Mouse (Mus musculus) limb, embryonic 10.5 days (tissue): Measurements from ENCODE around the gene Ins2. TPM values are rescaled to one million over a fixed set of nuclear protein-coding genes. Genes with fewer than 3 reads are reported as not detected.

Source experiments
- DNase-seq: peaks from one replicate; pipeline ENCODE4 v3.0.0-alpha.2; 2017; ENCODE audit warnings: low spot score
- H3K27ac ChIP-seq: fragments of 300-500 bp; sonication (generic); 2 replicates; pipeline ENCODE4 v1.5.1; 2016; ENCODE audit warnings: mild to moderate bottlenecking
- H3K27me3 ChIP-seq: fragments of 300-500 bp; sonication (generic); 2 replicates; pipeline ENCODE4 v1.6.1; 2016; ENCODE audit warnings: low read depth, mild to moderate bottlenecking; ENCODE audit not compliant: poor library complexity, severe bottlenecking
- H3K36me3 ChIP-seq: fragments of 300-500 bp; sonication (generic); 2 replicates; pipeline ENCODE4 v1.6.1; 2016; ENCODE audit warnings: mild to moderate bottlenecking, moderate library complexity
- H3K4me1 ChIP-seq: fragments of 300-500 bp; sonication (generic); 2 replicates; pipeline ENCODE4 v1.6.1; 2016
- H3K4me3 ChIP-seq: fragments of 300-500 bp; sonication (generic); 2 replicates; pipeline ENCODE4 v1.5.1; 2016; ENCODE audit warnings: mild to moderate bottlenecking, moderate library complexity
- H3K9me3 ChIP-seq: fragments of 300-500 bp; sonication (generic); replicated peaks from 2 replicates; pipeline ENCODE4 v1.6.1; 2016; ENCODE audit warnings: mild to moderate bottlenecking
- whole genome bisulfite sequencing: fragments of 180-500 bp; shearing (Covaris S2); methylation state at CpG from one replicate; pipeline ENCODE4 v1.1.7; 2016; 5-methylcytosine and 5-hydroxymethylcytosine counted together
- polyA plus RNA-seq: library from polyadenylated mRNA; unstranded; fragments of >200 nt; fragmentation: Nextera tagmentation; extraction: Ambion mirVana; gene quantifications from 2 replicates; pipeline ENCODE4 v1.2.1, GENCODE M21; 2016

Gene Ins2
- not detected in 2 replicates for polyA plus RNA-seq

GRCm38 (mm10) chr7:142743281-142743680 is at the start of gene Ins2:
Gene Ins2, minus strand, starts transcription at chr7:142743381.
- no peaks in the 10 kb centered on the region for H3K36me3 ChIP-seq
- no peaks in the 10 kb centered on the region for H3K9me3 ChIP-seq
- H3K4me1 ChIP-seq = no peaks in the 10 kb centered on the region
- no peak within 1 kb of the TSS for H3K27ac ChIP-seq
- DNase-seq = no peak
- H3K27me3 ChIP-seq = no peaks in the 10 kb centered on the region
- WGBS = 88% methylated on average over 1 of the region's 1 CpGs
- H3K4me3 ChIP-seq = no peak within 1 kb of the TSS

DNA sequence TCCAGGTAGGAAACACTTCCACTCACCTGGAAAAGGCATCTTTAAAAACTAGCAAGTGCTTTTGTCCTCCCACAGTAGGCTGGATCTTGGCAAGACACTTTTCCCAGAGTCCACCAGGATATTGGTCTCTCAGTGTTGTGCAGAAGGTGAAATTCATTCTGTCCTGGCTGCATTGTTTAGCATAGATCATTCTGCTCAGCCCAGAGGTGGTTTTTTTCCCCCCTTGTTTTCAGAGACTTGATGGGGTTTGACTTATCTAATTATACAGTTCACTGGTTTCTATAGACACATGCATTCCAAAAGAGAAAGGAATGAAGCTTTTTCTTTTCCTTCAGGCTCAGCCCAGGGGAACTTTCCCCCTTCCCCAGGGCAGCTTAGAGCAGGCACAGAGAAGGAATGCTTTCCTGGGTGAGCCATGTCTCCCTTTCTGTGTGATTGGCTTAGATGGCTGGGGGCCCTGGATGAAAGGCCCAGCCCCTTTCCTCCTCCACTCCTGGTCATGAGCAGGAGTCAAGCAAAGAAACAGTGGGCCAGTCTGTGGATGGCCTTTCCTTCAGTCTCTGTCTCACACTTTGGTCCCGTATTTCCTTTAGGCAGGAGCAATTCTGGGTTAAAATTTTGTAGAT is 49.6 kb upstream of the Ins2 start:
- no peak for DNase-seq
- no peaks in the 10 kb centered on the region for H3K4me1 ChIP-seq
- no peaks in the 10 kb centered on the region for H3K9me3 ChIP-seq
- no peak overlapping the region for H3K4me3 ChIP-seq
- WGBS = 70% methylated on average over 1 of the region's 1 CpGs
- H3K36me3 ChIP-seq = no peaks in the 10 kb centered on the region
- no peak overlapping the region for H3K27ac ChIP-seq
- H3K27me3 ChIP-seq = no peaks in the 10 kb centered on the region

DNA sequence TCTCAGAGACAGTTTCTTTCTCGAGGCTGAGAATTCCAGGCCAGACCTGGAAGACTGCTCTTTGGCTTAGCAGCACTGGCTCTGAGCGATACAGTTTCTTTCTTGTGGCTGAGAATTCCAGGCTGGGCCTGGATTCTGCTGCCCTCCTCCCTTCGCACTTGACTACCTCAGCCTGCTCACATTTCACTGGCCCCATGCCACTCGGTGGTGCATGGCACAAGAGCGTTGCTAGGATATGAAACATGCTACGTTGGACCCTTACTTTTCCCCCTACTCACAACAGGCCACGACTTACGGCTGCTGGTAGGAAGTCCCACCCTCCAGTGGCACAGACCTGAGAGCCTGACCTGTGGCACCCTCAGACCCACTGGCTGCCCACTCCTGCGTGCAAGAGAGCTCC is 46.5 kb upstream of the Ins2 start:
- Histone ChIP-seq H3K4me3 (no peak overlapping the region), H3K27me3 (no peaks in the 10 kb centered on the region), H3K36me3 (no peaks in the 10 kb centered on the region), H3K27ac (no peak overlapping the region), H3K9me3 (no peaks in the 10 kb centered on the region), H3K4me1 (no peaks in the 10 kb centered on the region)
- 84% methylated on average over 9 of the region's 9 CpGs for WGBS
- DNase-seq = no peak

- Histone ChIP-seq H3K9me3 (no peaks in the 10 kb centered on the region), H3K4me1 (no peaks in the 10 kb centered on the region), H3K4me3 (no peak overlapping the region), H3K27ac (no peak overlapping the region), H3K27me3 (no peaks in the 10 kb centered on the region), H3K36me3 (no peaks in the 10 kb centered on the region)
- DNase-seq = peak; percentile 46
- 13% methylated on average over 3 of the region's 3 CpGs for WGBS
These were observed 5.4 kb downstream of the Ins2 start for GRCm38 (mm10) chr7:142737772-142738171.

- no peak overlapping the region for H3K4me3 ChIP-seq
- H3K27ac ChIP-seq = no peak overlapping the region
- H3K4me1 ChIP-seq = no peaks in the 10 kb centered on the region
- no peaks in the 10 kb centered on the region for H3K36me3 ChIP-seq
- DNase-seq = no peak
- 81% methylated on average over 1 of the region's 1 CpGs for WGBS
- no peaks in the 10 kb centered on the region for H3K9me3 ChIP-seq
- no peaks in the 10 kb centered on the region for H3K27me3 ChIP-seq
These were observed 6.2 kb downstream of the Ins2 start for GRCm38 (mm10) chr7:142736943-142737490.

DNA sequence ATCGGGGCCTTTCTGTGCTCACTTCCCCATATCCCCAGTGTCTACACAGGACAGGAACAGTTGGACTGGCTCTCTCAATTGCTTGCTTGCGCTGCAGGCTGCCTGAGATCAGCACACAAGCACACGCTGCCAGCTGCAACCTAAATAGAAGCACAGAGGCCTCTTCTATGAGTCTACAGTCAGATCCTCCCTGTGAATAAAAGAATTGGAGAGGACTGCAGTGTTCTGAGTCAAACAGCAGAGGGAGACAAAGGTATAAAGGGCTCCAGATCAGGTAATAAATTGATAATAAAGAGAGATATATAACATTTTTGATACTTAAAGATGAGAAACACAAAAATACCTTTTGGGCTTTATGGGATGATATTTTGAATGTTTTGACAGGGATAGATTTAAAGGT is 17.2 kb downstream of the Ins2 start:
- Histone ChIP-seq H3K36me3 (no peaks in the 10 kb centered on the region), H3K27ac (no peak overlapping the region), H3K4me3 (no peak overlapping the region), H3K9me3 (no peaks in the 10 kb centered on the region), H3K4me1 (no peaks in the 10 kb centered on the region), H3K27me3 (no peaks in the 10 kb centered on the region)
- WGBS = 70% methylated on average over 3 of the region's 3 CpGs
- DNase-seq = no peak

- Histone ChIP-seq H3K4me3 (no peak overlapping the region), H3K9me3 (no peaks in the 10 kb centered on the region), H3K4me1 (no peaks in the 10 kb centered on the region), H3K36me3 (no peaks in the 10 kb centered on the region), H3K27ac (peak overlapping the region; percentile 72), H3K27me3 (no peaks in the 10 kb centered on the region)
- DNase-seq = peak; percentile 52
- WGBS = 5% methylated on average over 2 of the region's 2 CpGs
These were observed 22.5 kb downstream of the Ins2 start for GRCm38 (mm10) chr7:142720725-142721124.

DNA sequence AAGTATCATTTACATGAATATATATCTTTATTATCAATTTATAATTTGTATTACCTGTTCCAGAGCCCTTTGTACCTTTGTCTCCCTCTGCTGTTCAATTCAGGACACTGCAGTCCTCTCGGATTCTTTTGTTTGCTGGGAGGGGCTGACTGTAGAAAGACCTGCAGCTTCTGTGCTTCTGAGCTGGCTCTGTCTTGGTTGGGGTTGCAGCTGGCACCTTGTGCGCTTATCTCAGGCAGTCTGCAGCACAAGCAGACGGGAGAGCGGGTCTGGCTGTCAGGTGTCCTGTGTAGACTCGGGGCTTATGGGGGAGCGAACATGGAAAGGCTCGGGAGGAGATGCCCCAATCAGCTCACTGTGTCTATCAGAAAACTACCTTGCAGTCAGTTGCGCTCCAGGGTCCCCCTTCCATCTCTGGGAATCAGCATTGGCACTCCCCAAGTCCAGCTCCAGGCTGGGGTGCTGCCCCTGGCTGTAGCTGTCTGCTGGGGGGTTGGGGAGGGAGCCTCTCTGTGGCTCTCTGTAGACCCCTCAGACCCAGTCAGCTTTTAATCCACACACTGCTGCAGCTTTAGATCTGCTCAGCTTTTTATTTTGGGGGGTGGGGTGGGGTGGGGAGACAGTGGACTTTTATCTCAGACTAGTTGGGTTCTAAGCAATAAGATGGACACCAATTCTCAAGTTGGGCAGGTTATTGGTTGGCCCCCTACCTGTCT is 28.2 kb downstream of the Ins2 start:
- DNase-seq = peak; percentile 55
- H3K27ac ChIP-seq = peak overlapping the region; percentile 82
- no peaks in the 10 kb centered on the region for H3K36me3 ChIP-seq

DNA sequence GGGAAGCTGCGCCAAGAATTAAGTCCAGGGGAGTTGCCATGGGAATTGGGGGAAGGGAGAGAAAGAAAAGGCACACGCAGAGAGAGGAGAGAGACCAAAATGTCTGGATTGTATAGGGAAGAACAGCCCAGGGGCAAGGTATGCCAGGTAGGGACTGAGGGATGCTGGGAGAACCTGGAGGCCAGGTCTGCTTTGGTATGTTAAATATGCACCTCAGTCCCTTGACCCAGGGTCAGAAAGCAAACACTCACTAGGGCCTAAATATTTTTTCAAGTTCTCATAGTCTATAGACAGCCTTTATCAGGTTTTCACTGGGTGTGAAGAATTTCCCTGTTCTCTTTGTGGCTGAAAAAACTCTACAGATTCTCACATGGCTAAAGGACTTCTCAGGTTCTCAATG is 36.3 kb downstream of the Ins2 start:
- no peaks in the 10 kb centered on the region for H3K36me3 ChIP-seq
- no peaks in the 10 kb centered on the region for H3K4me1 ChIP-seq
- no peaks in the 10 kb centered on the region for H3K27me3 ChIP-seq
- no peak for DNase-seq
- no peak overlapping the region for H3K27ac ChIP-seq
- no peaks in the 10 kb centered on the region for H3K9me3 ChIP-seq
- WGBS = 86% methylated on average over 2 of the region's 2 CpGs
- H3K4me3 ChIP-seq = no peak overlapping the region

More for the DNA sequence above, 28.2 kb downstream of the Ins2 start:
- H3K27me3 ChIP-seq = no peaks in the 10 kb centered on the region
- H3K4me3 ChIP-seq = peak overlapping the region; percentile 42
- 20% methylated on average over 8 of the region's 8 CpGs for WGBS
- H3K9me3 ChIP-seq = no peaks in the 10 kb centered on the region
- peaks cover 4% of the 10 kb centered on the region for H3K4me1 ChIP-seq

DNA sequence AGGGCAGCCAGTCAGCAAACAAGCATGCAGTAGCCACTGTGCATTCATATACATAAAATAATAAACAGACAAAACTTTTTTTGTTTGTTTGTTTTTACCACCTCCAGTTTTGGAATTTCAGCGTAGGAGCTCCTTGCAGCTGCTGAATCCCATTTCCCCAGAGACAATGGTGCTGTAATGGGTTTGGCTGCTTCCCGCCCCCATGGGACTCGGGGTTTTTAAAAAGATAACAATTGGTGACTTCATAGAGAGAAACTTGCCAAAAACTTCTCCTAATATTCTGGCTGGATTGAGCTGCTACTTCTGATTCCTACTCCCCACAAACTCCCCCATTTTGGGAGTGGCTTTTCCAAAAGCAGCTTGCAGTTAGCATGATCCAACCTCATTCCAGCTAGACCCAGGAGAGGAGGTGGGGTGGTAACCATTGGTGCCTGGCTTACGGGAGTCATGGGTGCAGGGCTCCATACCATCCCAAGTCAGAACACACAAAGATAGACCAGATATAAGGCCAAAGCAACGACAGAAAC is 43.8 kb downstream of the Ins2 start:
- no peaks in the 10 kb centered on the region for H3K27me3 ChIP-seq
- H3K27ac ChIP-seq = no peak overlapping the region
- H3K4me1 ChIP-seq = no peaks in the 10 kb centered on the region
- no peak overlapping the region for H3K4me3 ChIP-seq
- no peak for DNase-seq
- H3K36me3 ChIP-seq = no peaks in the 10 kb centered on the region
- 78% methylated on average over 5 of the region's 5 CpGs for WGBS
- no peaks in the 10 kb centered on the region for H3K9me3 ChIP-seq

DNA sequence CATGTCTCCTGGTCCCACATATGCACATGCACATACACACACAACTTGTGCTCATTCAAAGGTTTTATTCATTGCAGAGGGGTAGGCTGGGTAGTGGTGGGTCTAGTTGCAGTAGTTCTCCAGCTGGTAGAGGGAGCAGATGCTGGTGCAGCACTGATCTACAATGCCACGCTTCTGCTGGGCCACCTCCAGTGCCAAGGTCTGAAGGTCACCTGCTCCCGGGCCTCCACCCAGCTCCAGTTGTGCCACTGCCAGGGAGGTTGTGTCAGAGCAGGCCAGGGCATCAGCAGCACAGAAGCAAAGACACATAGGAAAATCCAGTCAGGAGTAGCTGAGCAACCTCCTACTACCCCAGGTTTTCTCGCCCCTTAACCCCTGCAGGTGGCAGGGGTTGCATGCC is 64.6 kb downstream of the Ins2 start:
- DNase-seq = no peak
- no peaks in the 10 kb centered on the region for H3K9me3 ChIP-seq
- no peak overlapping the region for H3K27ac ChIP-seq
- peaks cover 5% of the 10 kb centered on the region; the same call in 1 of the 2 replicates for H3K4me1 ChIP-seq
- WGBS = 87% methylated on average over 3 of the region's 3 CpGs
- H3K4me3 ChIP-seq = no peak overlapping the region
- no peaks in the 10 kb centered on the region for H3K36me3 ChIP-seq
- H3K27me3 ChIP-seq = no peaks in the 10 kb centered on the region

DNA sequence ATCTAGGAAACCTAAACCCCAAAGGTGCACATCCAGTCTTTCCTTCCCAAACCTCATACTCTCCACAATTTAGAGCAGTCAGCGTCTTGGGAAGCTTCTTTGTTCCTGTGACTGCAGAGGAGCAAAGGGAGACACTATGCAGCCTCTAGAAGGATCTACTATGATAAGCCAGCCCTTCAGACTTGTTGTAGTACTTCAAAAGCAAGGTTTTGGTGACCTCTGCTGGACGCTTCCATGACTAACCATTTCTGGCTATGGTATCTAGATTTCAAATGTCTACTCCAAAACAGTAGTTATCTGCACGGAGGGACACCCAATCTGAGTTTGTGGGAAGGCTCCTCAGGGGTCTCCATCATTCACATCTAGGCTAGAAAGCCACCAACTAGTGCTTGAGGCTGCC is 67.5 kb downstream of the Ins2 start:
- 10% methylated on average over 3 of the region's 3 CpGs for WGBS
- DNase-seq = peak; percentile 69
- Histone ChIP-seq H3K36me3 (no peaks in the 10 kb centered on the region), H3K4me1 (peaks cover 5% of the 10 kb centered on the region; the same call in 1 of the 2 replicates), H3K27ac (no peak overlapping the region), H3K4me3 (no peak overlapping the region), H3K27me3 (no peaks in the 10 kb centered on the region), H3K9me3 (0 out of 2 replicates have a peak, but pooled peaks cover 7% of the 10 kb centered on the region)

GRCm38 (mm10) chr7:142675141-142675540 is 68.0 kb downstream of the Ins2 start:
- no peaks in the 10 kb centered on the region for H3K36me3 ChIP-seq
- peak overlapping the region; percentile 59 for H3K27ac ChIP-seq
- no peak for DNase-seq
- H3K4me1 ChIP-seq = peaks cover 5% of the 10 kb centered on the region; the same call in 1 of the 2 replicates
- 83% methylated on average over 6 of the region's 6 CpGs for WGBS
- no peak overlapping the region for H3K4me3 ChIP-seq
- peaks cover 11% of the 10 kb centered on the region for H3K9me3 ChIP-seq
- no peaks in the 10 kb centered on the region for H3K27me3 ChIP-seq
